Mouse (Mus musculus): Measurements from ENCODE around the gene Ptprg.
A peak's percentile ranks its signal among the peaks of the same experiment; 100 is the strongest.

The Ptprg gene

GRCm38 (mm10) chr14:11679741-11680140 lies 126.4 kb downstream of the Ptprg start:
- no peak for ATAC-seq (ENCODE audit: insufficient number of reproducible peaks, low FRiP score, low TSS enrichment)

- no peak for ATAC-seq (ENCODE audit: insufficient number of reproducible peaks, low FRiP score, low TSS enrichment)
Measured at GRCm38 (mm10) chr14:11680621-11681020, 127.3 kb downstream of the Ptprg start.

GRCm38 (mm10) chr14:11682441-11682840 lies 129.1 kb downstream of the Ptprg start:
- ATAC-seq (ENCODE audit: insufficient number of reproducible peaks, low FRiP score, low TSS enrichment) = peak; percentile 29; the same call in 1 of the 2 replicates

- ATAC-seq (ENCODE audit: insufficient number of reproducible peaks, low FRiP score, low TSS enrichment) = peak; percentile 60
Measured at GRCm38 (mm10) chr14:11683386-11684081, 130.2 kb downstream of the Ptprg start.

- no peak for ATAC-seq (ENCODE audit: insufficient number of reproducible peaks, low FRiP score, low TSS enrichment)
Measured at GRCm38 (mm10) chr14:11684104-11684503, 130.8 kb downstream of the Ptprg start.

GRCm38 (mm10) chr14:11687541-11687940 lies 134.2 kb downstream of the Ptprg start:
- no peak for ATAC-seq (ENCODE audit: insufficient number of reproducible peaks, low FRiP score, low TSS enrichment)

- ATAC-seq (ENCODE audit: insufficient number of reproducible peaks, low FRiP score, low TSS enrichment) = peak; percentile 29; the same call in 1 of the 2 replicates
Measured at GRCm38 (mm10) chr14:11688142-11688541, 134.8 kb downstream of the Ptprg start.

- no peak for ATAC-seq (ENCODE audit: insufficient number of reproducible peaks, low FRiP score, low TSS enrichment)
Measured at GRCm38 (mm10) chr14:11690066-11690465, 136.7 kb downstream of the Ptprg start.

- ATAC-seq (ENCODE audit: insufficient number of reproducible peaks, low FRiP score, low TSS enrichment) = no peak
Measured at GRCm38 (mm10) chr14:11691531-11691930, 138.2 kb downstream of the Ptprg start.

GRCm38 (mm10) chr14:11698880-11699279 lies 145.5 kb downstream of the Ptprg start:
- ATAC-seq (ENCODE audit: insufficient number of reproducible peaks, low FRiP score, low TSS enrichment) = no peak

GRCm38 (mm10) chr14:11699654-11700053 lies 146.3 kb downstream of the Ptprg start:
- no peak for ATAC-seq (ENCODE audit: insufficient number of reproducible peaks, low FRiP score, low TSS enrichment)

GRCm38 (mm10) chr14:11701516-11702249 lies 148.4 kb downstream of the Ptprg start:
- ATAC-seq (ENCODE audit: insufficient number of reproducible peaks, low FRiP score, low TSS enrichment) = no peak

GRCm38 (mm10) chr14:11702770-11703477 lies 149.6 kb downstream of the Ptprg start:
- ATAC-seq (ENCODE audit: insufficient number of reproducible peaks, low FRiP score, low TSS enrichment) = no peak

- no peak for ATAC-seq (ENCODE audit: insufficient number of reproducible peaks, low FRiP score, low TSS enrichment)
Measured at GRCm38 (mm10) chr14:11704871-11705270, 151.5 kb downstream of the Ptprg start.

- ATAC-seq (ENCODE audit: insufficient number of reproducible peaks, low FRiP score, low TSS enrichment) = no peak
Measured at GRCm38 (mm10) chr14:11709352-11709751, 156.0 kb downstream of the Ptprg start.

GRCm38 (mm10) chr14:11709798-11710197 lies 156.5 kb downstream of the Ptprg start:
- peak; percentile 51; the same call in 1 of the 2 replicates for ATAC-seq (ENCODE audit: insufficient number of reproducible peaks, low FRiP score, low TSS enrichment)

GRCm38 (mm10) chr14:11710410-11711122 lies 157.2 kb downstream of the Ptprg start:
- ATAC-seq (ENCODE audit: insufficient number of reproducible peaks, low FRiP score, low TSS enrichment) = no peak

GRCm38 (mm10) chr14:11712146-11712545 lies 158.8 kb downstream of the Ptprg start:
- ATAC-seq (ENCODE audit: insufficient number of reproducible peaks, low FRiP score, low TSS enrichment) = no peak

- no peak for ATAC-seq (ENCODE audit: insufficient number of reproducible peaks, low FRiP score, low TSS enrichment)
Measured at GRCm38 (mm10) chr14:11716230-11716629, 162.9 kb downstream of the Ptprg start.

- no peak for ATAC-seq (ENCODE audit: insufficient number of reproducible peaks, low FRiP score, low TSS enrichment)
Measured at GRCm38 (mm10) chr14:11718201-11718600, 164.9 kb downstream of the Ptprg start.

All from cerebellum, adult (tissue).